Mouse (Mus musculus) kidney, embryonic 16.5 days (tissue): ENCODE data around the gene Heyl. TPM values are rescaled to one million over a fixed set of nuclear protein-coding genes. Genes with fewer than 3 reads are reported as not detected.

ENCODE experiments used
- ATAC-seq: fragments of 200-750 bp; cut with Nextera tagmentation; 2 replicates; pipeline ENCODE4 v1.8.0; 2017; ENCODE audit warnings: moderate TSS enrichment; ENCODE audit not compliant: low FRiP score, low TSS enrichment
- H3K27ac ChIP-seq: fragments of 300-500 bp; sonication (generic); 2 replicates; pipeline ENCODE4 v1.5.1; 2014; ENCODE audit warnings: low read length
- H3K27me3 ChIP-seq: fragments of 300-500 bp; sonication (generic); 2 replicates; pipeline ENCODE4 v1.6.1; 2014; ENCODE audit warnings: low read length, control low read depth, mixed read lengths; ENCODE audit not compliant: insufficient read depth
- H3K36me3 ChIP-seq: fragments of 300-500 bp; sonication (generic); 2 replicates; pipeline ENCODE4 v1.6.1; 2014; ENCODE audit warnings: low read length, control low read depth, mixed read lengths; ENCODE audit not compliant: insufficient read depth
- H3K4me1 ChIP-seq: fragments of 300-500 bp; sonication (generic); 2 replicates; pipeline ENCODE4 v1.6.1; 2014; ENCODE audit warnings: low read length, control low read depth, mixed read lengths; ENCODE audit not compliant: insufficient read depth
- H3K4me2 ChIP-seq: fragments of 300-500 bp; sonication (generic); replicated peaks from 2 replicates; pipeline ENCODE4 v1.6.1; 2014; ENCODE audit warnings: low read depth, low read length
- H3K4me3 ChIP-seq: fragments of 300-500 bp; sonication (generic); 2 replicates; pipeline ENCODE4 v1.5.1; 2014; ENCODE audit warnings: mild to moderate bottlenecking, low read length
- H3K9ac ChIP-seq: fragments of 300-500 bp; sonication (generic); replicated peaks from 2 replicates; pipeline ENCODE4 v1.6.1; 2014; ENCODE audit warnings: low read length
- H3K9me3 ChIP-seq: fragments of 300-500 bp; sonication (generic); 2 replicates; pipeline ENCODE4 v1.6.1; 2016; ENCODE audit warnings: low read length, control low read depth
- WGBS: fragments of 180-500 bp; shearing (Covaris S2); extraction: QIAGEN DNeasy Blood & Tissue Kit; methylation state at CpG from one replicate; pipeline ENCODE4 v1.1.7; 2014; 5-methylcytosine and 5-hydroxymethylcytosine counted together
- polyA plus RNA-seq: library from polyadenylated mRNA; unstranded; fragments of >200 nt; fragmentation: Nextera tagmentation; extraction: Ambion mirVana; gene quantifications from 2 replicates; pipeline ENCODE4 v1.2.1, GENCODE M21; 2015

Heyl gene
- polyA plus RNA-seq, 1 experiment from 2014 or later: 48.8 TPM

DNA sequence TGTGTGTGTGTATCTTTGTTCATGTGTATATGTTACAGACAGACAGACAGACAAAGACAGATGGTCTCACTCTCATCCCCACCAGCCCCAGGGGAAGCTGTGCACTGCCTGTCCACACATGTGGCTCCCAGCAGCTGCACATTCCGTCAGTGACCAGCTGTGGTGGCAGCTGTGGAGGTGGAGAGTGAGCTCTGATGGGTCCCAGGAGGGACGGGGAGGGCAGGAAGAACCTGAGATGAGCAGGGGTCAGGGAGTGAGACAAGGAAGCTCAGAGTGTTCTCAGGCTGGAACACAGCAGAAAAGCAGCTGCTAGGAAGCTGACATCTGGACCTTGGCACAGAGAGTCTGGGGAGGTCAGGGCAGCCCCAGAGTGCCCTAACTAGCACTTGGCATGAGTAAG lies 5.1 kb upstream of the Heyl start:
- Histone ChIP-seq H3K27ac (0 out of 2 replicates have a peak overlapping the region, but pooled peaks have one; percentile 21), H3K9ac (no peak overlapping the region), H3K4me1 (peaks cover 57% of the 10 kb centered on the region), H3K27me3 (no peaks in the 10 kb centered on the region), H3K4me2 (no peak overlapping the region), H3K9me3 (no peaks in the 10 kb centered on the region), H3K36me3 (no peaks in the 10 kb centered on the region), H3K4me3 (no peak overlapping the region)
- peak; percentile 32 for ATAC-seq
- WGBS: 17% methylated on average over 2 of the region's 2 CpGs

- no peak overlapping the region for H3K27ac ChIP-seq
- 23% methylated on average over 11 of the region's 11 CpGs for WGBS
- no peak overlapping the region for H3K4me2 ChIP-seq
These were observed 4.2 kb upstream of the Heyl start for GRCm38 (mm10) chr4:123229166-123229565.

DNA sequence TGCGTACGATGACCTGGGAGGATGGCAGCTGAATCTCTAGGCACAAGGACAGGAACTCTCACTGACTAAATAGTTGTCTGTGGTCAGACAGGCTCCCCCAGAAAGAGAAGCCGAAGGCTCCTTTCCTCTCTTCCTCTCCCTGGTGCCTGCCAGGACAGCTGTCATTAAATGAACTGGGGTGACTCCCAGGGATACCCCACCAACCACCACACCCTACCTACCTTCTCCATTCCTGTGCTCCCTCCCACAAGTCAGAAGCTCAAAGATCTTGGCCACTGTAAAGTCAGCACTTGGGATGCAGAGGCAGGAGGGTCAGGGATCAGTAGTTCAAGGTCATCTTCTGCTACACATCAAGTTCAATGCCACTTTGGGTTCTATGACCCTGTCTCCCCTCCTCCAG lies 515 bp upstream of the Heyl start:
- no peaks in the 10 kb centered on the region for H3K27me3 ChIP-seq
- no peaks in the 10 kb centered on the region for H3K9me3 ChIP-seq
- H3K4me3 ChIP-seq: peak overlapping the region; percentile 51; the same call in 1 of the 2 replicates
- peak overlapping the region; percentile 88 for H3K27ac ChIP-seq
- ATAC-seq: no peak
- 0 out of 2 replicates have a peak overlapping the region, but pooled peaks have one; percentile 2 for H3K9ac ChIP-seq
- H3K4me2 ChIP-seq: peak overlapping the region; percentile 60
- no peaks in the 10 kb centered on the region for H3K36me3 ChIP-seq
- H3K4me1 ChIP-seq: peaks cover 72% of the 10 kb centered on the region
- 38% methylated on average over 3 of the region's 3 CpGs for WGBS

More at GRCm38 (mm10) chr4:123229166-123229565, 4.2 kb upstream of the Heyl start:
- H3K4me1 ChIP-seq: peaks cover 61% of the 10 kb centered on the region
- H3K36me3 ChIP-seq: no peaks in the 10 kb centered on the region
- H3K9me3 ChIP-seq: no peaks in the 10 kb centered on the region
- ATAC-seq: no peak
- H3K4me3 ChIP-seq: no peak overlapping the region
- no peaks in the 10 kb centered on the region for H3K27me3 ChIP-seq
- no peak overlapping the region for H3K9ac ChIP-seq

DNA sequence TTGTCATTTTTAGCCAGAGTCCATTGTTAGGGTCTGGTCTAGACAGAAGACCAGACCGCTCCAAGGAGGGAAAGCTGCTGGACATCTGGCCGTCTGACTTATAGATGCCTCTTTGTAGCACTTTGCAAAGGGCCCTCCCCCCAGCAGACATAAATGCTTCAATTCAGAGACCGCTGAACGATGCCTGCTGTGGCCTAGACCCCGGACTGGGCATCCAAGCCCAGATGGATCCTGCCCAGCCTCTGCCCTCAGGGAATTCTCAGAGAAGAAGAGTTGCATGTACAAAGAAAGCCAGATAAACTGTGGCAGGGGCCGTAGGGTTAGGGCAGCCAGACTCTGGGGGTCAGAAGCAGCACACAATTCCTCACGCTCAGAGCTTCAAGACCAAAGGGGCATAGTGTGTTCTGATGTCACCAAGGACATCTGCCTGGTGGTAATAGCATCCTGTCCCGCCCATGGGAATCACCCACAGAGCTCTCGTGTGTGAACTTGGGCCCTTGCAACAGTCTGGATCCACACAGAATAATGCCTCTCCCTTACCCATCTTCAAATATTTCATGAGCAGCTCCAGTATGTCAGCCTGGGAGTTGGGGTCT lies 2.6 kb downstream of the Heyl start:
- Histone ChIP-seq H3K9me3 (no peaks in the 10 kb centered on the region), H3K27ac (peak overlapping the region; percentile 87; the same call in 1 of the 2 replicates), H3K4me3 (peak overlapping the region; percentile 30), H3K27me3 (no peaks in the 10 kb centered on the region), H3K4me1 (peaks cover 84% of the 10 kb centered on the region), H3K4me2 (peak overlapping the region; percentile 60), H3K36me3 (no peaks in the 10 kb centered on the region), H3K9ac (peak overlapping the region; percentile 54)
- no peak for ATAC-seq
- 53% methylated on average over 9 of the region's 9 CpGs for WGBS

- H3K36me3 ChIP-seq: peaks cover 3% of the 10 kb centered on the region; the same call in 1 of the 2 replicates
- ATAC-seq: no peak
- H3K4me3 ChIP-seq: peak overlapping the region; percentile 30
- H3K27me3 ChIP-seq: no peaks in the 10 kb centered on the region
- peak overlapping the region; percentile 60 for H3K4me2 ChIP-seq
- peaks cover 86% of the 10 kb centered on the region for H3K4me1 ChIP-seq
- no peaks in the 10 kb centered on the region for H3K9me3 ChIP-seq
- 74% methylated on average over 13 of the region's 13 CpGs for WGBS
- peak overlapping the region; percentile 45; the same call in 1 of the 2 replicates for H3K9ac ChIP-seq
- peak overlapping the region; percentile 87 for H3K27ac ChIP-seq
These were observed 3.2 kb downstream of the Heyl start for GRCm38 (mm10) chr4:123236431-123237031.

GRCm38 (mm10) chr4:123237386-123238266 lies 4.3 kb downstream of the Heyl start:
- Histone ChIP-seq H3K27me3 (no peaks in the 10 kb centered on the region), H3K4me1 (peaks cover 79% of the 10 kb centered on the region)
- no peak for ATAC-seq

DNA sequence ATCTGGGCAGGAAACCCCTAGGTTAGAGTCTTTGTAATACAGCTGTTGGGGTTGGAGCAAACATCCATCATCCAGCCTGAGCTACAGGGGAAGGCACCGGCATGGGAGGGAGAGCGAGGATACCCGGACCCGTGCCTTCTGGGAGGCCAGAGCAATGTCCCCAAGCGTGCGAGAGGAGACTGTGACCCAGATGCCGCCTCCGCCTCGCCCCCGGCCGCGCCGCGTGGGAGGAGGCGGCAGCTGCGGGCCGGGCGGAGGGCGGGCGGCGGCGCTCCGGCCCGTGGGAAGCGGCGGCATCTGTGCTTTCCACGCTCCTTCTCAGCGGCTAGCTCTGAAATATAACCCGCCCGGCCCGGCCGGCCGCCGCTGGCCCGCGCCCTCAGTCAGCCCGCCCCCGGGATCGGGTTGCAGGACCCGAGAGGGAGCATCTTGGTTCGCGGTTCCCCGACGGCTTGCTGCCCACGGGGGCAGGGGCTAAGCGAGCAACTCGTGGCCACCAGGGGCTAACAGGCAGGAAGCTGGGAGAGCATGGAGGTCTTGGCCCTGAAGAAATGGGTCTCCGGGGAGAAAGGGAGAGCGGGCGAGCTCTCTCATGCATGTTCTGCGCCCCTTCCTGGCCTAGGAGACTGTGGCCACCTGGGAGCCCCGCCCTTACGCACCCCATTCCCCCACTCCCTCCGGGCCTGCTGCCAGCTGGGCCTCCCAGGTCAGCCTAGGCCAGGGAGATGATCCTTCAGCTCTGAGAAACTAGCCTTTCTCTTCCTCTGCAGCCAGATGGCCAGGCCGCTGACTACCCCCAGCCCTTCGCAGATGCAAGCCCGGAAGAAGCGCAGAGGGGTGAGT lies 6.2 kb downstream of the Heyl start:
- WGBS: 2% methylated on average over 55 of the region's 58 CpGs
- H3K4me2 ChIP-seq: peak overlapping the region; percentile 66

More at GRCm38 (mm10) chr4:123237386-123238266, 4.3 kb downstream of the Heyl start:
- H3K4me3 ChIP-seq: no peak overlapping the region
- no peak overlapping the region; the same call in 1 of the 2 replicates for H3K9ac ChIP-seq
- peak overlapping the region; percentile 60 for H3K4me2 ChIP-seq
- H3K27ac ChIP-seq: peak overlapping the region; percentile 87
- 40% methylated on average over 6 of the region's 6 CpGs for WGBS
- H3K36me3 ChIP-seq: peaks cover 9% of the 10 kb centered on the region
- H3K9me3 ChIP-seq: no peaks in the 10 kb centered on the region

GRCm38 (mm10) chr4:123246221-123246620 lies 12.9 kb downstream of the Heyl start:
- Histone ChIP-seq H3K9ac (no peak overlapping the region), H3K36me3 (peaks cover 13% of the 10 kb centered on the region), H3K9me3 (no peaks in the 10 kb centered on the region), H3K27ac (peak overlapping the region; percentile 20; the same call in 1 of the 2 replicates), H3K4me3 (no peak overlapping the region), H3K4me1 (peaks cover 45% of the 10 kb centered on the region), H3K4me2 (no peak overlapping the region), H3K27me3 (no peaks in the 10 kb centered on the region)
- WGBS: 70% methylated on average over 7 of the region's 7 CpGs
- no peak for ATAC-seq

More for the DNA sequence above, 6.2 kb downstream of the Heyl start:
- H3K27ac ChIP-seq: peak overlapping the region; percentile 87
- H3K27me3 ChIP-seq: no peaks in the 10 kb centered on the region
- peak overlapping the region; percentile 39 for H3K4me3 ChIP-seq
- peak; percentile 83 for ATAC-seq
- H3K9me3 ChIP-seq: no peaks in the 10 kb centered on the region
- peaks cover 9% of the 10 kb centered on the region for H3K36me3 ChIP-seq
- peak overlapping the region; percentile 66 for H3K9ac ChIP-seq
- H3K4me1 ChIP-seq: peaks cover 70% of the 10 kb centered on the region

GRCm38 (mm10) chr4:123246651-123247050 lies 13.3 kb downstream of the Heyl start:
- Histone ChIP-seq H3K27ac (peak overlapping the region; percentile 20; the same call in 1 of the 2 replicates), H3K9me3 (no peaks in the 10 kb centered on the region), H3K27me3 (no peaks in the 10 kb centered on the region), H3K4me1 (peaks cover 45% of the 10 kb centered on the region), H3K4me2 (no peak overlapping the region), H3K36me3 (peaks cover 9% of the 10 kb centered on the region), H3K9ac (no peak overlapping the region), H3K4me3 (no peak overlapping the region)
- 0 out of 2 replicates have a peak, but pooled peaks have one; percentile 1 for ATAC-seq
- 85% methylated on average over 5 of the region's 5 CpGs for WGBS
